10 mouse cellular contexts compared by ENCODE assay signal in genomic region chr8:83575561-83576515, GRCm38 (mm10). TPM values are rescaled to one million over a fixed set of nuclear protein-coding genes. Genes with fewer than 3 reads are reported as not detected.
A peak's percentile ranks its signal among the peaks of the same experiment; 100 is the strongest.
DNase-seq lines count a peak whose midpoint lies in the region; ATAC-seq lines count a peak whose summit lies in the region.
"Had no signal": no experiment of that assay in that cellular context is flagged by ENCODE, and none has a peak within 500 bp of the region (broad histone marks: within the 10 kb centered on the region; RNA-seq: fewer than 3 reads in every experiment).

No protein-coding gene starts in this region.

- peak overlapping the region; percentile 54 for H3K27ac ChIP-seq in hindbrain, embryonic 10.5 days
- H3K27ac ChIP-seq in hindbrain, embryonic 16.5 days (ENCODE audit: low read depth, low read length): no peak overlapping the region
- peak overlapping the region; percentile 9; the same call in 1 of the 2 replicates for H3K27ac ChIP-seq in forebrain, embryonic 12.5 days
- peak overlapping the region; percentile 32; the same call in 1 of the 2 replicates for H3K27ac ChIP-seq in intestine, embryonic 15.5 days

- peak; percentile 4 for DNase-seq in hindbrain, embryonic 10.5 days (ENCODE audit: low spot score)
- peak; percentile 3 to 4 for DNase-seq in right cerebral cortex, adult 2 months (ENCODE audit: low spot score in 2 of 2)
- DNase-seq in right cerebral cortex, postnatal 25 days: no peak
- peak; percentile 2 for DNase-seq in urinary bladder, postnatal 25 days (ENCODE audit: low spot score)
- DNase-seq in ovary, postnatal 14 days (ENCODE audit: low spot score): no peak

- ATAC-seq in hindbrain, embryonic 16.5 days: no peak
- no peak for ATAC-seq in forebrain, embryonic 12.5 days (ENCODE audit: low FRiP score)
- no peak for ATAC-seq in intestine, embryonic 15.5 days

- peaks cover 65% of the 10 kb centered on the region for H3K36me3 ChIP-seq in hindbrain, embryonic 10.5 days
- H3K36me3 ChIP-seq in hindbrain, embryonic 16.5 days (ENCODE audit: control insufficient read depth, insufficient read depth, low read length): peaks cover 19% of the 10 kb centered on the region
- peaks cover 27% of the 10 kb centered on the region for H3K36me3 ChIP-seq in forebrain, embryonic 12.5 days (replicated peaks)
- H3K36me3 ChIP-seq in intestine, embryonic 15.5 days: peaks cover 22% of the 10 kb centered on the region

- 75% methylated on average over 17 of the region's 17 CpGs for WGBS in hindbrain, embryonic 10.5 days
- 77% methylated on average over 17 of the region's 17 CpGs for WGBS in hindbrain, embryonic 16.5 days
- 84% methylated on average over 17 of the region's 17 CpGs for WGBS in forebrain, embryonic 12.5 days
- 58% methylated on average over 17 of the region's 17 CpGs for WGBS in intestine, embryonic 15.5 days

- no peak overlapping the region for H3K4me2 ChIP-seq in hindbrain, embryonic 16.5 days (ENCODE audit: low read length)
- no peak overlapping the region for H3K4me2 ChIP-seq in forebrain, embryonic 12.5 days
- H3K4me2 ChIP-seq in intestine, embryonic 15.5 days (replicated peaks): 0 out of 2 replicates have a peak overlapping the region, but pooled peaks have one; percentile 6

- H3K27me3 ChIP-seq in hindbrain, embryonic 10.5 days (ENCODE audit: insufficient read depth, poor library complexity, severe bottlenecking): no peaks in the 10 kb centered on the region
- H3K27me3 ChIP-seq in hindbrain, embryonic 16.5 days (replicated peaks; ENCODE audit: control insufficient read depth, insufficient read depth, low read length): no peaks in the 10 kb centered on the region
- no peaks in the 10 kb centered on the region for H3K27me3 ChIP-seq in forebrain, embryonic 12.5 days
- H3K27me3 ChIP-seq in intestine, embryonic 15.5 days (replicated peaks): no peaks in the 10 kb centered on the region

- no peaks in the 10 kb centered on the region for H3K9me3 ChIP-seq in hindbrain, embryonic 10.5 days
- no peaks in the 10 kb centered on the region for H3K9me3 ChIP-seq in hindbrain, embryonic 16.5 days (ENCODE audit: control insufficient read depth, low read length)
- H3K9me3 ChIP-seq in forebrain, embryonic 12.5 days: no peaks in the 10 kb centered on the region
- no peaks in the 10 kb centered on the region for H3K9me3 ChIP-seq in intestine, embryonic 15.5 days

- peaks cover 75% of the 10 kb centered on the region for H3K4me1 ChIP-seq in hindbrain, embryonic 10.5 days (replicated peaks)
- H3K4me1 ChIP-seq in hindbrain, embryonic 16.5 days (ENCODE audit: control insufficient read depth, insufficient read depth, low read depth, low read length): peaks cover 39% of the 10 kb centered on the region
- H3K4me1 ChIP-seq in forebrain, embryonic 12.5 days: peaks cover 38% of the 10 kb centered on the region
- peaks cover 35% of the 10 kb centered on the region for H3K4me1 ChIP-seq in intestine, embryonic 15.5 days (replicated peaks)

- H3K9ac ChIP-seq in hindbrain, embryonic 16.5 days (ENCODE audit: low read depth, low read length): no peak overlapping the region
- H3K9ac ChIP-seq in forebrain, embryonic 12.5 days: no peak overlapping the region
- 0 out of 2 replicates have a peak overlapping the region, but pooled peaks have one; percentile 32 for H3K9ac ChIP-seq in intestine, embryonic 15.5 days

- no peak overlapping the region for H3K4me3 ChIP-seq in hindbrain, embryonic 10.5 days
- no peak overlapping the region for H3K4me3 ChIP-seq in hindbrain, embryonic 16.5 days (ENCODE audit: low read length)
- no peak overlapping the region for H3K4me3 ChIP-seq in forebrain, embryonic 12.5 days (replicated peaks)
- H3K4me3 ChIP-seq in intestine, embryonic 15.5 days (replicated peaks): no peak overlapping the region

RNA-seq across cellular contexts. Expression of gene Ndufb7, which starts 9.4 kb away (rescaled TPM):
- polyA plus RNA-seq in hindbrain, embryonic 10.5 days (2016; fragmentation: Nextera tagmentation; extraction: Ambion mirVana): 359 and 398 TPM in 2 replicates
- polyA plus RNA-seq in hindbrain, embryonic 16.5 days (2015; fragmentation: Nextera tagmentation; extraction: Ambion mirVana): 339 and 367 TPM in 2 replicates
- 356 and 359 TPM in 2 replicates for polyA plus RNA-seq in forebrain, embryonic 12.5 days (2016; fragmentation: Nextera tagmentation; extraction: Ambion mirVana)
- polyA plus RNA-seq in intestine, embryonic 15.5 days (2015; fragmentation: Nextera tagmentation; extraction: Ambion mirVana): 370 and 398 TPM in 2 replicates

RNA-seq across cellular contexts. Expression of gene Tecr, which starts 31.9 kb away (rescaled TPM):
- 714 and 783 TPM in 2 replicates for polyA plus RNA-seq in hindbrain, embryonic 10.5 days (2016; fragmentation: Nextera tagmentation; extraction: Ambion mirVana)
- polyA plus RNA-seq in hindbrain, embryonic 16.5 days (2015; fragmentation: Nextera tagmentation; extraction: Ambion mirVana): 1,512 and 1,598 TPM in 2 replicates
- polyA plus RNA-seq in forebrain, embryonic 12.5 days (2016; fragmentation: Nextera tagmentation; extraction: Ambion mirVana): 541 and 550 TPM in 2 replicates
- polyA plus RNA-seq in intestine, embryonic 15.5 days (2015; fragmentation: Nextera tagmentation; extraction: Ambion mirVana): 610 and 639 TPM in 2 replicates

RNA-seq across cellular contexts. Expression of gene Dnajb1, which starts 32.2 kb away (rescaled TPM):
- polyA plus RNA-seq in hindbrain, embryonic 10.5 days (2016; fragmentation: Nextera tagmentation; extraction: Ambion mirVana): 71.9 and 84.2 TPM in 2 replicates
- polyA plus RNA-seq in hindbrain, embryonic 16.5 days (2015; fragmentation: Nextera tagmentation; extraction: Ambion mirVana): 60.8 and 61.8 TPM in 2 replicates
- polyA plus RNA-seq in forebrain, embryonic 12.5 days (2016; fragmentation: Nextera tagmentation; extraction: Ambion mirVana): 63.0 and 67.3 TPM in 2 replicates
- polyA plus RNA-seq in intestine, embryonic 15.5 days (2015; fragmentation: Nextera tagmentation; extraction: Ambion mirVana): 47.0 and 48.2 TPM in 2 replicates

RNA-seq across cellular contexts. Expression of gene Olfr370, which starts 40.3 kb away (rescaled TPM):
- polyA plus RNA-seq in hindbrain, embryonic 10.5 days (2016; fragmentation: Nextera tagmentation; extraction: Ambion mirVana): 0.10 and 0.16 TPM in 2 replicates
- polyA plus RNA-seq in hindbrain, embryonic 16.5 days (2015; fragmentation: Nextera tagmentation; extraction: Ambion mirVana): 0.06 TPM in 1 of 2 replicates, not detected in the other
- polyA plus RNA-seq in forebrain, embryonic 12.5 days (2016; fragmentation: Nextera tagmentation; extraction: Ambion mirVana): not detected in 2 replicates
- not detected in 2 replicates for polyA plus RNA-seq in intestine, embryonic 15.5 days (2015; fragmentation: Nextera tagmentation; extraction: Ambion mirVana)
- polyA plus RNA-seq: cortical plate, adult 2 months; small intestine, adult 2 months had no signal

Comparison
In these comparisons a context has a peak if more than half of its experiments do, and no peak if none do; other contexts are left out.
1. DNase-seq: peak in hindbrain, embryonic 10.5 days (single experiment), right cerebral cortex, adult 2 months (2 of 2) and urinary bladder, postnatal 25 days (single experiment); none in right cerebral cortex, postnatal 25 days (single experiment) and ovary, postnatal 14 days (single experiment).